Mouse (Mus musculus): ENCODE data around the gene Alg3. TPM values are rescaled to one million over a fixed set of nuclear protein-coding genes. Genes with fewer than 3 reads are reported as not detected.
A peak's percentile ranks its signal among the peaks of the same experiment; 100 is the strongest.

The Alg3 gene
- total RNA-seq, 1 experiment from 2014 or later: 18.9 TPM

GRCm38 (mm10) chr16:20620399-20620735, 8.8 kb upstream of the Alg3 start:
- ATAC-seq (replicated peaks in 1 of 2; ENCODE audit: insufficient read depth in 1 of 2, low FRiP score in 2 of 2, low TSS enrichment in 1 of 2, low read depth in 1 of 2, poor library complexity in 2 of 2, severe bottlenecking in 2 of 2): no peak

GRCm38 (mm10) chr16:20619541-20620398, 8.2 kb upstream of the Alg3 start:
- ATAC-seq (replicated peaks in 1 of 2; ENCODE audit: insufficient read depth in 1 of 2, low FRiP score in 2 of 2, low TSS enrichment in 1 of 2, low read depth in 1 of 2, poor library complexity in 2 of 2, severe bottlenecking in 2 of 2): peak; percentile 51 to 52; a peak in 3 of 4 replicates

- ATAC-seq (replicated peaks in 1 of 2; ENCODE audit: insufficient read depth in 1 of 2, low FRiP score in 2 of 2, low TSS enrichment in 1 of 2, low read depth in 1 of 2, poor library complexity in 2 of 2, severe bottlenecking in 2 of 2): peak; percentile 42 to 82
These were observed 806 bp downstream of the Alg3 start for GRCm38 (mm10) chr16:20610501-20611356.

DNA sequence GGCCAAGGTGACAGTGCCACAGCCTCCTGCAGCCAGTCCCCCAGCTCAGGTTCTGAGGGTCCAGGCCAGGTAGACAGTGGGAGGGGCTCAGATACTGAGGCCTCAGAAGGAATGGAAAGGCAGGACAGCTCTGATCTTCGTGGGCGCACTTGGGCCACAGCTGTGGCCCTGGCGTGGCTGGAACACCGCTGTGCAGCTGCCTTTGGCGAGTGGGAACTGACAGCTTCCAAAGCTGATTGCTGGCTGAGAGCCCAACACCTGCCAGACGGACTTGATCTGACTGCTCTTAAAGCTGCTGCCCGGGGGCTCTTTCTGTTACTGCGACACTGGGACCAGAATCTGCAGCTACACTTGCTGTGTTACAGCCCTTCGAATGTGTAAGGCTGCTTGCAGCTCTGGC, 6.8 kb downstream of the Alg3 start:
- no peak for ATAC-seq (replicated peaks in 1 of 2; ENCODE audit: insufficient read depth in 1 of 2, low FRiP score in 2 of 2, low TSS enrichment in 1 of 2, low read depth in 1 of 2, poor library complexity in 2 of 2, severe bottlenecking in 2 of 2)

- no peak for ATAC-seq (replicated peaks in 1 of 2; ENCODE audit: insufficient read depth in 1 of 2, low FRiP score in 2 of 2, low TSS enrichment in 1 of 2, low read depth in 1 of 2, poor library complexity in 2 of 2, severe bottlenecking in 2 of 2)
These were observed 11.0 kb downstream of the Alg3 start for GRCm38 (mm10) chr16:20600511-20600910.

GRCm38 (mm10) chr16:20596687-20597441, 14.7 kb downstream of the Alg3 start:
- no peak for ATAC-seq (replicated peaks in 1 of 2; ENCODE audit: insufficient read depth in 1 of 2, low FRiP score in 2 of 2, low TSS enrichment in 1 of 2, low read depth in 1 of 2, poor library complexity in 2 of 2, severe bottlenecking in 2 of 2)

GRCm38 (mm10) chr16:20595737-20596136, 15.8 kb downstream of the Alg3 start:
- no peak for ATAC-seq (replicated peaks in 1 of 2; ENCODE audit: insufficient read depth in 1 of 2, low FRiP score in 2 of 2, low TSS enrichment in 1 of 2, low read depth in 1 of 2, poor library complexity in 2 of 2, severe bottlenecking in 2 of 2)

- no peak for ATAC-seq (replicated peaks in 1 of 2; ENCODE audit: insufficient read depth in 1 of 2, low FRiP score in 2 of 2, low TSS enrichment in 1 of 2, low read depth in 1 of 2, poor library complexity in 2 of 2, severe bottlenecking in 2 of 2)
These were observed 16.4 kb downstream of the Alg3 start for GRCm38 (mm10) chr16:20595060-20595673.

DNA sequence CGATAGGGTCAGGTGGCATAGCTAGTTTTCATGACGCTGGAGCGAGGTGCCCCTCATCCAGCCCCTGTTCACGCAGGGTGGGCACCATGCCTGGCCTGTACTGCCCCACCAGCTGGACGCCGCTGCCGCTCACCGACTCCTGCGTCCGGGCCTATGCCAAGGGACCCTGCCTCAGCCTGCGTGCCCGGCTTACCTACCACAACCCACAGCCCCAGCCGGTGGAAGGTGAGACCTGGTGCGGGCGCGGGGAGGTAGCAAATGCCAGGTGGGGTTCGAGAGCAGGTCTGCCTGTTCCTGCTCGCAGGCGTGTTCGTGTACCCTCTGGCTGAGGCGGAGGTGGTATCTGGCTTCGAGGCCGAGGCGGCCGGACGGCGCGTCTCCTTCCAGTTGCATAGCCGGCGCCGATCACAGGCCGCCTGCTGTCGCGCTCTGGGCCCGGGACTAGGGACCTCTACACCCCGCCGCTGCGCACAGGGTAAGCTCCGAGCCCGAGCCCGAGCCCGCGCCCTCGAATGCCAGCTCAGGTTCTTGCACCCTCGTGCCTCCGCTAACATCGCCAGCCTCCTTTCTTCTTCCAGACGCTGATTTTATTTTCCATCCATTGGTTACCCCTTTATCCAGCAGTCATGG, 20.3 kb downstream of the Alg3 start:
- no peak for ATAC-seq (replicated peaks in 1 of 2; ENCODE audit: insufficient read depth in 1 of 2, low FRiP score in 2 of 2, low TSS enrichment in 1 of 2, low read depth in 1 of 2, poor library complexity in 2 of 2, severe bottlenecking in 2 of 2)

- no peak for ATAC-seq (replicated peaks in 1 of 2; ENCODE audit: insufficient read depth in 1 of 2, low FRiP score in 2 of 2, low TSS enrichment in 1 of 2, low read depth in 1 of 2, poor library complexity in 2 of 2, severe bottlenecking in 2 of 2)
These were observed 20.9 kb downstream of the Alg3 start for GRCm38 (mm10) chr16:20590680-20591038.

DNA sequence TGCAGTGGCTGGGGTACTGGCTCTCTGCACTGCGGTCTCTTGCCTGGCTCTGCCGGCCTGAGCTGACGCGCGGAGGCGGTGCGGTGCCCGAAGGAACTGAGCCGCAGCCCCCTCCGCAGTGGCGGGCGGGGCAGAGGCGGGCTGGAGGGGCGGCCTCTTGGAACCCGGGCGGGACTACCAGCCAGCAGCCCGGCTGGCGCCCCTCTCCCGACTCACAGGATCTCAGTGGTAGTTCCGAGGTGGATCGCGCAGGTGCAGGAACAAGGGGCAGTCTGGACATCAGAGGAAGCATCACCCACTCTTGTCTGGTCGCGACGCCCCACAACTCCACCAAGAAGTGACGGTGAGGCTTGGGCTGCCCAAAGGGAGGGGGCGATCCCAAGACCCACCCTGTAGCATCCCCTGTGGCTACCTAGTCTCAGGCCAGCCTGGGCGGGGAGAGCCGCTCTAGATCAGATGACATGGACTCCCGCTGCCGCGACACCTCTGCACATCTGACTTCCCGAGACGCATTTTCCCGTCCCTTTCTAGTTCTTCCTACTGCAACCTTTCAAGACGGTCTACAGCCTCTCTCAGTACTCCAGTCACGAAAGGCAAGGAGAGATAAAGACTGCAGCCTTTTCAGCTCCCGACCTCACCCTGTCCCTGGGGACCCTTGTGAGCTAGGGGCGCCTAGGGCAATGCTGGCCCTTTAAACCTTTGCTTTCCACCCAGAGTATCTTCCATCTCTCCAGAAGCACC, 21.4 kb downstream of the Alg3 start:
- ATAC-seq (replicated peaks in 1 of 2; ENCODE audit: insufficient read depth in 1 of 2, low FRiP score in 2 of 2, low TSS enrichment in 1 of 2, low read depth in 1 of 2, poor library complexity in 2 of 2, severe bottlenecking in 2 of 2): peak; percentile 2 to 39; a peak in 1 of 4 replicates

GRCm38 (mm10) chr16:20589366-20589938, 22.1 kb downstream of the Alg3 start, which contains the start of gene Vwa5b2:
Gene Vwa5b2 (plus strand): TSS chr16:20589471.
- ATAC-seq (replicated peaks in 1 of 2; ENCODE audit: insufficient read depth in 1 of 2, low FRiP score in 2 of 2, low TSS enrichment in 1 of 2, low read depth in 1 of 2, poor library complexity in 2 of 2, severe bottlenecking in 2 of 2): 0 out of 4 replicates have a peak, but pooled peaks of 1 of the 2 experiments have one; percentile 19

GRCm38 (mm10) chr16:20565075-20565474, 46.5 kb downstream of the Alg3 start:
- no peak for ATAC-seq (replicated peaks in 1 of 2; ENCODE audit: insufficient read depth in 1 of 2, low FRiP score in 2 of 2, low TSS enrichment in 1 of 2, low read depth in 1 of 2, poor library complexity in 2 of 2, severe bottlenecking in 2 of 2)

- ATAC-seq (replicated peaks in 1 of 2; ENCODE audit: insufficient read depth in 1 of 2, low FRiP score in 2 of 2, low TSS enrichment in 1 of 2, low read depth in 1 of 2, poor library complexity in 2 of 2, severe bottlenecking in 2 of 2): no peak
These were observed 54.2 kb downstream of the Alg3 start for GRCm38 (mm10) chr16:20557381-20557780.
